Mouse (Mus musculus) limb, embryonic 10.5 days (tissue): ENCODE results near the gene Nop16. TPM values are rescaled to one million over a fixed set of nuclear protein-coding genes. Genes with fewer than 3 reads are reported as not detected.
A peak's percentile ranks its signal among the peaks of the same experiment; 100 is the strongest.

Source experiments
- DNase-seq: peaks from one replicate; pipeline ENCODE4 v3.0.0-alpha.2; 2017; ENCODE audit warnings: low spot score
- H3K27ac ChIP-seq: fragments of 300-500 bp; sonication (generic); 2 replicates; pipeline ENCODE4 v1.5.1; 2016; ENCODE audit warnings: mild to moderate bottlenecking
- H3K27me3 ChIP-seq: fragments of 300-500 bp; sonication (generic); 2 replicates; pipeline ENCODE4 v1.6.1; 2016; ENCODE audit warnings: low read depth, mild to moderate bottlenecking; ENCODE audit not compliant: poor library complexity, severe bottlenecking
- H3K36me3 ChIP-seq: fragments of 300-500 bp; sonication (generic); 2 replicates; pipeline ENCODE4 v1.6.1; 2016; ENCODE audit warnings: mild to moderate bottlenecking, moderate library complexity
- H3K4me1 ChIP-seq: fragments of 300-500 bp; sonication (generic); 2 replicates; pipeline ENCODE4 v1.6.1; 2016
- H3K4me3 ChIP-seq: fragments of 300-500 bp; sonication (generic); 2 replicates; pipeline ENCODE4 v1.5.1; 2016; ENCODE audit warnings: mild to moderate bottlenecking, moderate library complexity
- H3K9me3 ChIP-seq: fragments of 300-500 bp; sonication (generic); replicated peaks from 2 replicates; pipeline ENCODE4 v1.6.1; 2016; ENCODE audit warnings: mild to moderate bottlenecking
- WGBS: fragments of 180-500 bp; shearing (Covaris S2); methylation state at CpG from one replicate; pipeline ENCODE4 v1.1.7; 2016; 5-methylcytosine and 5-hydroxymethylcytosine counted together
- polyA plus RNA-seq: library from polyadenylated mRNA; unstranded; fragments of >200 nt; fragmentation: Nextera tagmentation; extraction: Ambion mirVana; gene quantifications from 2 replicates; pipeline ENCODE4 v1.2.1, GENCODE M21; 2016

Nop16 gene
- polyA plus RNA-seq, 1 experiment from 2014 or later: 112 TPM

- no peaks in the 10 kb centered on the region for H3K27me3 ChIP-seq
- no peak for DNase-seq
- H3K4me3 ChIP-seq: no peak overlapping the region
- H3K36me3 ChIP-seq: peaks cover 77% of the 10 kb centered on the region
- 88% methylated on average over 11 of the region's 11 CpGs for WGBS
- H3K4me1 ChIP-seq: peaks cover under 1% of the 10 kb centered on the region; the same call in 1 of the 2 replicates
- no peaks in the 10 kb centered on the region for H3K9me3 ChIP-seq
- no peak overlapping the region for H3K27ac ChIP-seq
Observed at GRCm38 (mm10) chr13:54585831-54586230, 4.1 kb downstream of the Nop16 start.

GRCm38 (mm10) chr13:54582860-54583259, 7.0 kb downstream of the Nop16 start:
- H3K27me3 ChIP-seq: no peaks in the 10 kb centered on the region
- peaks cover 100% of the 10 kb centered on the region for H3K36me3 ChIP-seq
- 94% methylated on average over 5 of the region's 5 CpGs for WGBS
- no peaks in the 10 kb centered on the region for H3K9me3 ChIP-seq
- H3K27ac ChIP-seq: no peak overlapping the region
- H3K4me1 ChIP-seq: no peaks in the 10 kb centered on the region; the same call in 1 of the 2 replicates
- no peak for DNase-seq
- H3K4me3 ChIP-seq: no peak overlapping the region

GRCm38 (mm10) chr13:54582126-54582525, 7.8 kb downstream of the Nop16 start:
- H3K27me3 ChIP-seq: no peaks in the 10 kb centered on the region
- no peak overlapping the region for H3K27ac ChIP-seq
- 92% methylated on average over 10 of the region's 10 CpGs for WGBS
- no peaks in the 10 kb centered on the region for H3K9me3 ChIP-seq
- H3K4me1 ChIP-seq: no peaks in the 10 kb centered on the region; the same call in 1 of the 2 replicates
- H3K4me3 ChIP-seq: no peak overlapping the region
- no peak for DNase-seq
- H3K36me3 ChIP-seq: peaks cover 100% of the 10 kb centered on the region

- Histone ChIP-seq H3K4me1 (no peaks in the 10 kb centered on the region; the same call in none of the 2 replicates), H3K36me3 (peaks cover 100% of the 10 kb centered on the region), H3K4me3 (no peak overlapping the region), H3K27me3 (no peaks in the 10 kb centered on the region), H3K27ac (no peak overlapping the region), H3K9me3 (no peaks in the 10 kb centered on the region)
- DNase-seq: no peak
- WGBS: 86% methylated on average over 2 of the region's 2 CpGs
Observed at GRCm38 (mm10) chr13:54581385-54581784, 8.5 kb downstream of the Nop16 start.

GRCm38 (mm10) chr13:54577652-54578507, 12.0 kb downstream of the Nop16 start:
- H3K4me3 ChIP-seq: no peak overlapping the region
- H3K9me3 ChIP-seq: no peaks in the 10 kb centered on the region
- no peak overlapping the region for H3K27ac ChIP-seq
- H3K27me3 ChIP-seq: peaks cover 15% of the 10 kb centered on the region
- DNase-seq: no peak
- WGBS: 86% methylated on average over 21 of the region's 21 CpGs
- H3K4me1 ChIP-seq: peaks cover 21% of the 10 kb centered on the region
- peaks cover 69% of the 10 kb centered on the region for H3K36me3 ChIP-seq

- Histone ChIP-seq H3K36me3 (peaks cover 45% of the 10 kb centered on the region), H3K27ac (peak overlapping the region; percentile 96), H3K9me3 (no peaks in the 10 kb centered on the region), H3K4me1 (peaks cover 21% of the 10 kb centered on the region), H3K27me3 (peaks cover 18% of the 10 kb centered on the region), H3K4me3 (peak overlapping the region; percentile 97)
- WGBS: 5% methylated on average over 19 of the region's 19 CpGs
- DNase-seq: peak; percentile 41
Observed at GRCm38 (mm10) chr13:54575489-54575888, 14.4 kb downstream of the Nop16 start.

- H3K36me3 ChIP-seq: peaks cover 39% of the 10 kb centered on the region
- H3K4me3 ChIP-seq: peak within 1 kb of the TSS; percentile 97
- H3K9me3 ChIP-seq: no peaks in the 10 kb centered on the region
- peak within 1 kb of the TSS; percentile 96 for H3K27ac ChIP-seq
- H3K4me1 ChIP-seq: peaks cover 21% of the 10 kb centered on the region
- DNase-seq: peak; percentile 89
- 0% methylated on average over 55 of the region's 55 CpGs for WGBS
- peaks cover 18% of the 10 kb centered on the region for H3K27me3 ChIP-seq
Observed at GRCm38 (mm10) chr13:54574854-54575481, 14.9 kb downstream of the Nop16 start, which contains the start of gene Arl10. Gene Arl10, plus strand, starts transcription at chr13:54575015.

GRCm38 (mm10) chr13:54572621-54573020, 17.3 kb downstream of the Nop16 start:
- WGBS: 84% methylated on average over 4 of the region's 4 CpGs
- H3K27ac ChIP-seq: no peak overlapping the region
- H3K9me3 ChIP-seq: no peaks in the 10 kb centered on the region
- no peak for DNase-seq
- H3K27me3 ChIP-seq: peaks cover 18% of the 10 kb centered on the region
- H3K36me3 ChIP-seq: peaks cover 16% of the 10 kb centered on the region
- H3K4me3 ChIP-seq: no peak overlapping the region
- peaks cover 21% of the 10 kb centered on the region for H3K4me1 ChIP-seq

- Histone ChIP-seq H3K9me3 (no peaks in the 10 kb centered on the region), H3K4me3 (no peak overlapping the region), H3K27ac (no peak overlapping the region), H3K36me3 (peaks cover 6% of the 10 kb centered on the region), H3K27me3 (peaks cover 18% of the 10 kb centered on the region), H3K4me1 (peaks cover 21% of the 10 kb centered on the region)
- 59% methylated on average over 2 of the region's 2 CpGs for WGBS
- no peak for DNase-seq
Observed at GRCm38 (mm10) chr13:54571637-54572036, 18.3 kb downstream of the Nop16 start.

GRCm38 (mm10) chr13:54570736-54571135, 19.2 kb downstream of the Nop16 start:
- Histone ChIP-seq H3K4me1 (peaks cover 17% of the 10 kb centered on the region), H3K9me3 (no peaks in the 10 kb centered on the region), H3K27me3 (peaks cover 18% of the 10 kb centered on the region), H3K4me3 (no peak overlapping the region), H3K36me3 (no peaks in the 10 kb centered on the region), H3K27ac (no peak overlapping the region)
- 82% methylated on average over 4 of the region's 4 CpGs for WGBS
- no peak for DNase-seq

- Histone ChIP-seq H3K4me3 (no peak overlapping the region), H3K9me3 (no peaks in the 10 kb centered on the region), H3K4me1 (peaks cover 11% of the 10 kb centered on the region), H3K27me3 (peaks cover 18% of the 10 kb centered on the region), H3K36me3 (no peaks in the 10 kb centered on the region), H3K27ac (no peak overlapping the region)
- no peak for DNase-seq
- WGBS: 38% methylated on average over 1 of the region's 1 CpGs
Observed at GRCm38 (mm10) chr13:54569282-54569681, 20.6 kb downstream of the Nop16 start.

GRCm38 (mm10) chr13:54568380-54568779, 21.5 kb downstream of the Nop16 start:
- Histone ChIP-seq H3K9me3 (no peaks in the 10 kb centered on the region), H3K36me3 (peaks cover 5% of the 10 kb centered on the region; the same call in 1 of the 2 replicates), H3K27me3 (peaks cover 9% of the 10 kb centered on the region), H3K4me3 (no peak overlapping the region), H3K4me1 (peaks cover 15% of the 10 kb centered on the region), H3K27ac (no peak overlapping the region)
- WGBS: 47% methylated on average over 5 of the region's 5 CpGs
- DNase-seq: no peak
